Mouse (Mus musculus) cerebellum, adult 2 months (tissue): ENCODE measurements around the gene Saa4.

ENCODE experiments used
- CTCF ChIP-seq: fragments of 200-500 bp; IDR thresholded peaks from 2 replicates; pipeline ENCODE4 v1.5.1; 2011; ENCODE audit warnings: low read depth, mild to moderate bottlenecking, control low read depth, low read length, moderate library complexity, borderline replicate concordance; ENCODE audit not compliant: insufficient read depth
- POLR2A ChIP-seq: fragments of 200-500 bp; IDR thresholded peaks from 2 replicates; pipeline ENCODE4 v1.6.1; 2011; ENCODE audit warnings: low read length, control low read depth, borderline replicate concordance; ENCODE audit not compliant: insufficient read depth

- no peak for TF ChIP-seq POLR2A
- no peak for TF ChIP-seq CTCF
Measured at GRCm38 (mm10) chr7:46720460-46720859, 11.9 kb downstream of the Saa4 start.
